Mouse (Mus musculus) erythroblast, embryonic 14.5 days (primary cell): Measurements from ENCODE around the gene Ift81.

ENCODE experiments used
- GATA1 ChIP-seq: IDR thresholded peaks from 2 replicates; pipeline ENCODE4 v1.6.1; 2012; ENCODE audit warnings: low read length, inconsistent platforms, mixed read lengths
- TAL1 ChIP-seq: IDR thresholded peaks from 3 replicates; pipeline ENCODE4 v1.6.1; 2012; ENCODE audit warnings: low read length, inconsistent platforms, mixed read lengths

DNA sequence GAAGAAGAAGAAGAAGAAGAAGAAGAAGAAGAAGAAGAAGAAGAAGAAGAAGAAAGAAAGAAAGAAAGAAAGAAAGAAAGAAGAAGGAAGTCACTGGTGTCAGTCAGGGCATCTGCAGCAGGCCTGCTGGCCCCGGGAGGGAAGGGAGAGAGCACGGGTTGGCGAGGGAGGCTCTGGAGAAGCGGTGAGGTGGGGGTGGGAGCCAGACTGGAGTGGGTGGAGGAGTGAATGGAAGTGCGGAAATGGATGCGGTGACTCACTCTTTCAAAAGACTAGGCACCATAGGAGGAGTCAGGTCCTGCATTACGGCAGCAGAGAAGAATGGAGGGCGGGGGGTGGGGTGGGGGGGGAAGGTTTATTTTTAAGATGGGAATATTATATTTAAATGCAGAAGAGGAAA, 34.9 kb upstream of the Ift81 start:
- no peak for TF ChIP-seq GATA1
- no peak for TF ChIP-seq TAL1
